Mouse (Mus musculus) thymus, postnatal 14 days (tissue): ENCODE results near the gene Jak2.

Experiments used
- DNase-seq: peaks from one replicate; pipeline ENCODE4 v3.0.0; 2021

Gene Jak2

GRCm38 (mm10) chr19:29253728-29254127, 2.1 kb downstream of the Jak2 start:
- DNase-seq, result peak; percentile 90

- no peak for DNase-seq
Observed at GRCm38 (mm10) chr19:29254671-29255070, 3.0 kb downstream of the Jak2 start.

- DNase-seq, result no peak
Observed at GRCm38 (mm10) chr19:29255327-29256027, 3.8 kb downstream of the Jak2 start.

GRCm38 (mm10) chr19:29261638-29262037, 10.0 kb downstream of the Jak2 start:
- no peak for DNase-seq

- DNase-seq, result no peak
Observed at GRCm38 (mm10) chr19:29263492-29263891, 11.9 kb downstream of the Jak2 start.

GRCm38 (mm10) chr19:29265538-29265937, 13.9 kb downstream of the Jak2 start:
- DNase-seq, result no peak

- DNase-seq, result no peak
Observed at GRCm38 (mm10) chr19:29267075-29267868, 15.6 kb downstream of the Jak2 start.

- no peak for DNase-seq
Observed at GRCm38 (mm10) chr19:29268788-29269321, 17.2 kb downstream of the Jak2 start.

GRCm38 (mm10) chr19:29270226-29270625, 18.6 kb downstream of the Jak2 start:
- no peak for DNase-seq

GRCm38 (mm10) chr19:29271147-29271578, 19.5 kb downstream of the Jak2 start:
- no peak for DNase-seq

GRCm38 (mm10) chr19:29272011-29272809, 20.6 kb downstream of the Jak2 start:
- peak; percentile 11 for DNase-seq

- DNase-seq, result no peak
Observed at GRCm38 (mm10) chr19:29276414-29276813, 24.8 kb downstream of the Jak2 start.

GRCm38 (mm10) chr19:29278944-29279587, 27.4 kb downstream of the Jak2 start:
- DNase-seq, result no peak

GRCm38 (mm10) chr19:29285451-29285869, 33.8 kb downstream of the Jak2 start:
- DNase-seq, result no peak

GRCm38 (mm10) chr19:29287863-29288262, 36.2 kb downstream of the Jak2 start:
- DNase-seq, result no peak

GRCm38 (mm10) chr19:29291532-29291931, 39.9 kb downstream of the Jak2 start:
- DNase-seq, result no peak

GRCm38 (mm10) chr19:29292546-29292945, 40.9 kb downstream of the Jak2 start:
- DNase-seq, result no peak

- DNase-seq, result no peak
Observed at GRCm38 (mm10) chr19:29294756-29295155, 43.1 kb downstream of the Jak2 start.

- DNase-seq, result no peak
Observed at GRCm38 (mm10) chr19:29296166-29296565, 44.5 kb downstream of the Jak2 start.

GRCm38 (mm10) chr19:29297366-29297765, 45.7 kb downstream of the Jak2 start:
- DNase-seq, result no peak

GRCm38 (mm10) chr19:29300919-29301318, 49.3 kb downstream of the Jak2 start:
- DNase-seq, result no peak

GRCm38 (mm10) chr19:29302119-29302518, 50.5 kb downstream of the Jak2 start:
- no peak for DNase-seq

- DNase-seq, result no peak
Observed at GRCm38 (mm10) chr19:29308832-29309231, 57.2 kb downstream of the Jak2 start.
